Mouse (Mus musculus) lung, postnatal 0 days (tissue): ENCODE results near the gene Ap3d1. TPM values are rescaled to one million over a fixed set of nuclear protein-coding genes. Genes with fewer than 3 reads are reported as not detected.

ENCODE experiments used
- ATAC-seq: fragments of 200-750 bp; cut with Nextera tagmentation; 2 replicates; pipeline ENCODE4 v1.8.0; 2017; ENCODE audit warnings: moderate library complexity
- DNase-seq: peaks from one replicate; pipeline ENCODE4 v3.0.0-alpha.2; 2016; ENCODE audit warnings: low spot score
- H3K27ac ChIP-seq: fragments of 300-500 bp; sonication (generic); 2 replicates; pipeline ENCODE4 v1.5.1; 2014; ENCODE audit warnings: antibody characterized with exemption, mild to moderate bottlenecking, low read length, mixed read lengths
- H3K27me3 ChIP-seq: fragments of 300-500 bp; sonication (generic); replicated peaks from 2 replicates; pipeline ENCODE4 v1.6.1; 2014; ENCODE audit warnings: low read length, mixed read lengths; ENCODE audit not compliant: insufficient read depth
- H3K36me3 ChIP-seq: fragments of 300-500 bp; sonication (generic); 2 replicates; pipeline ENCODE4 v1.6.1; 2014; ENCODE audit warnings: low read length, mixed read lengths; ENCODE audit not compliant: insufficient read depth
- H3K4me1 ChIP-seq: fragments of 300-500 bp; sonication (generic); 2 replicates; pipeline ENCODE4 v1.6.1; 2014; ENCODE audit warnings: antibody characterized with exemption, low read depth, low read length, mixed read lengths; ENCODE audit not compliant: insufficient read depth
- H3K4me2 ChIP-seq: fragments of 300-500 bp; sonication (generic); replicated peaks from 2 replicates; pipeline ENCODE4 v1.6.1; 2014; ENCODE audit warnings: low read depth, mild to moderate bottlenecking, low read length, moderate library complexity, mixed read lengths
- H3K4me3 ChIP-seq: fragments of 300-500 bp; sonication (generic); 2 replicates; pipeline ENCODE4 v1.5.1; 2014; ENCODE audit warnings: low read depth, low read length
- H3K9ac ChIP-seq: fragments of 300-500 bp; sonication (generic); replicated peaks from 2 replicates; pipeline ENCODE4 v1.6.1; 2014; ENCODE audit warnings: low read depth, mild to moderate bottlenecking
- H3K9me3 ChIP-seq: fragments of 300-500 bp; sonication (generic); 2 replicates; pipeline ENCODE4 v1.6.1; 2016; ENCODE audit warnings: low read length, mixed read lengths
- CTCF ChIP-seq: IDR thresholded peaks from 2 replicates; pipeline ENCODE4 v1.5.1; 2016; ENCODE audit warnings: antibody characterized with exemption, mild to moderate bottlenecking
- EP300 ChIP-seq: IDR thresholded peaks from 2 replicates; pipeline ENCODE4 v1.6.1; 2016; ENCODE audit warnings: antibody characterized with exemption, mild to moderate bottlenecking, control low read depth
- WGBS: fragments of 180-500 bp; shearing (Covaris S2); extraction: QIAGEN DNeasy Blood & Tissue Kit; methylation state at CpG from one replicate; pipeline ENCODE4 v1.1.7; 2014; 5-methylcytosine and 5-hydroxymethylcytosine counted together
- polyA plus RNA-seq: library from polyadenylated mRNA; unstranded; fragments of >200 nt; fragmentation: Nextera tagmentation; extraction: Ambion mirVana; gene quantifications from 2 replicates; pipeline ENCODE4 v1.2.1, GENCODE M21; 2015

The Ap3d1 gene
- polyA plus RNA-seq, 1 experiment from 2014 or later, result 49.3 TPM

GRCm38 (mm10) chr10:80664197-80665015 lies 77.7 kb downstream of the Ap3d1 start:
- H3K9ac ChIP-seq, result no peak overlapping the region

GRCm38 (mm10) chr10:80663485-80664196 lies 78.4 kb downstream of the Ap3d1 start:
- no peak overlapping the region for H3K9ac ChIP-seq
- peaks cover 22% of the 10 kb centered on the region for H3K36me3 ChIP-seq
- H3K9me3 ChIP-seq, result no peaks in the 10 kb centered on the region
- peak overlapping the region; percentile 94 for H3K27ac ChIP-seq
- H3K4me2 ChIP-seq, result no peak overlapping the region
- TF ChIP-seq EP300 (no peak), CTCF (no peak)
- ATAC-seq (no peak), DNase-seq (peak; percentile 42)
- no peak overlapping the region for H3K4me3 ChIP-seq
- no peaks in the 10 kb centered on the region for H3K27me3 ChIP-seq
- peaks cover 23% of the 10 kb centered on the region; the same call in 1 of the 2 replicates for H3K4me1 ChIP-seq
- 24% methylated on average over 5 of the region's 5 CpGs for WGBS

More at GRCm38 (mm10) chr10:80664197-80665015, 77.7 kb downstream of the Ap3d1 start:
- Histone ChIP-seq H3K27me3 (no peaks in the 10 kb centered on the region), H3K36me3 (peaks cover 30% of the 10 kb centered on the region), H3K27ac (peak overlapping the region; percentile 94), H3K9me3 (no peaks in the 10 kb centered on the region), H3K4me1 (peaks cover 23% of the 10 kb centered on the region; the same call in 1 of the 2 replicates), H3K4me3 (peak overlapping the region; percentile 8; the same call in 1 of the 2 replicates), H3K4me2 (peak overlapping the region; percentile 33)
- DNase-seq (peak; percentile 97), ATAC-seq (peak; percentile 92)
- TF ChIP-seq EP300 (peak; percentile 91), CTCF (peak; percentile 34)
- 6% methylated on average over 16 of the region's 16 CpGs for WGBS

DNA sequence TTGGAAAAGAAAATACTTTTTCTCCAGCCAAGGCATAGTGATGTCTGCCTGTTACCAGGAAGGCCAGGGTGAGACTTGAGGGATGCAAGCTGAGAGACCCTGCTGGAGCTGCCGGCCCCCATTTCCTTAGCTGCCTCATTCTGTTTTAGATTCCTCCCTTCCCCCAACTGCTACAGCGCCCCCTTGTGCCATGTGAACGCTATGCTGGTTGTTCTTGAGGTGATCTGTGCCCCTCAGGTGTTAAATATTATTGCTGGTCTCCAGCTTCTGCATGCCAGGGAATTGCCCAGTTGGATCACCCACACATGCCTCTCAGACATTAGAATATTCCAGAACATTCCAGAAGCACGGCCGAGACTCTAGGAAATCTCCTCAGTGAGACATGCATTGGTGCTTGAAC lies 80.9 kb downstream of the Ap3d1 start:
- ATAC-seq (no peak), DNase-seq (peak; percentile 72)
- no peak overlapping the region for H3K9ac ChIP-seq
- no peak overlapping the region for H3K4me2 ChIP-seq
- no peaks in the 10 kb centered on the region for H3K27me3 ChIP-seq
- H3K4me3 ChIP-seq, result no peak overlapping the region
- H3K27ac ChIP-seq, result no peak overlapping the region; the same call in 1 of the 2 replicates
- WGBS, result 25% methylated on average over 5 of the region's 5 CpGs
- H3K36me3 ChIP-seq, result no peaks in the 10 kb centered on the region
- H3K9me3 ChIP-seq, result no peaks in the 10 kb centered on the region
- H3K4me1 ChIP-seq, result peaks cover 22% of the 10 kb centered on the region; the same call in 1 of the 2 replicates
- TF ChIP-seq CTCF, result peak; percentile 83
- peak; percentile 57 for TF ChIP-seq EP300

DNA sequence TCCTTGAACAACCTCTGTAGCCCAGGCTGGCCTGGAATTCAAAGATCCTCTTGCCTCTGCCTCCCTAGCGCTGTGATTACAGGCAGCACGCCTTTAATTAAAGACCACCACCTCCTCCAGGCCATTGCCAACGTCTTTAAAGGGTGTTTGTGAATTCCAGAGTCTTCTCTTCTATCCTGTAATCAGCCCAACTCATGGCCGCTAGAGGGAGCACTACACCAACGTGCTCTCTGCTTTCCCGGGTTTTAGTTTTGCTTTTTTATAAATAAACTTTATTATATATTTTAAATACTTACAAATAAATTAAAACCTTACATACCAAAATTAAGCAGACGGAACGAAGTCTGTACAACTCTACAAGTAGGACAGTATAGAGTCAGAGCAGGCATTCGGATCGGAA lies 82.9 kb downstream of the Ap3d1 start:
- H3K27me3 ChIP-seq, result no peaks in the 10 kb centered on the region
- 9% methylated on average over 10 of the region's 10 CpGs for WGBS
- peak overlapping the region; percentile 14; the same call in 1 of the 2 replicates for H3K4me3 ChIP-seq
- TF ChIP-seq CTCF, result peak; percentile 78
- no peak for TF ChIP-seq EP300
- H3K4me2 ChIP-seq, result peak overlapping the region; percentile 39
- ATAC-seq (no peak), DNase-seq (peak; percentile 85)
- peaks cover 16% of the 10 kb centered on the region; the same call in 1 of the 2 replicates for H3K4me1 ChIP-seq
- no peak overlapping the region for H3K9ac ChIP-seq
- H3K9me3 ChIP-seq, result no peaks in the 10 kb centered on the region
- H3K36me3 ChIP-seq, result no peaks in the 10 kb centered on the region
- H3K27ac ChIP-seq, result no peak overlapping the region

DNA sequence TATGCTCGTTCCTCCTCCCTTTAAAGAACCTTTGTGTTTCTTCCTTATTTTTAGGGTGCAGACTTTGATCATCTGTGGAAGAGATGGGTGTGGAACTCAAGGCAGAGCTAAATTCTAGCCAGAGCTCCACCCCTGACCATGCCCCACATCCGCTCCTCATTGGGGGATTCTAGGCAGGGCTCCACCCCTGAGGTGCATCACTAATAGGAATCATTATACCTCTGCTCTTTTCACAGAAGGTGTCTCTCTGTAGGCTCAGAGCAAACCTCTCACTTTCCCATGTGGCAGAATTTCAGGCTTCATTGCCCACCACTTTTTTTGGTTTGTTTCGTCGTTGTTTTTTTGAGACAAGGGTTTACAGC lies 83.2 kb downstream of the Ap3d1 start:
- Histone ChIP-seq H3K4me2 (no peak overlapping the region), H3K36me3 (no peaks in the 10 kb centered on the region), H3K4me1 (peaks cover 12% of the 10 kb centered on the region; the same call in 1 of the 2 replicates), H3K4me3 (no peak overlapping the region), H3K9ac (no peak overlapping the region), H3K27ac (no peak overlapping the region), H3K27me3 (no peaks in the 10 kb centered on the region), H3K9me3 (no peaks in the 10 kb centered on the region)
- ATAC-seq (no peak), DNase-seq (no peak)
- TF ChIP-seq CTCF (no peak), EP300 (no peak)
- 60% methylated on average over 4 of the region's 4 CpGs for WGBS

GRCm38 (mm10) chr10:80658194-80658840 lies 83.7 kb downstream of the Ap3d1 start:
- no peak overlapping the region for H3K4me2 ChIP-seq
- TF ChIP-seq EP300 (no peak), CTCF (no peak)
- no peak for DNase-seq
- H3K27ac ChIP-seq, result no peak overlapping the region
- no peak overlapping the region for H3K4me3 ChIP-seq
- H3K27me3 ChIP-seq, result no peaks in the 10 kb centered on the region
- H3K36me3 ChIP-seq, result no peaks in the 10 kb centered on the region
- peaks cover 8% of the 10 kb centered on the region; the same call in 1 of the 2 replicates for H3K4me1 ChIP-seq
- no peaks in the 10 kb centered on the region for H3K9me3 ChIP-seq
- H3K9ac ChIP-seq, result no peak overlapping the region
- ATAC-seq, result no peak
- 88% methylated on average over 14 of the region's 14 CpGs for WGBS

Other genes with a start within 250 kb of the Ap3d1 start
- not detected in 2 replicates for gene Onecut3, start 247.4 kb downstream of the Ap3d1 start, polyA plus RNA-seq
- gene Atp8b3, start 203.1 kb downstream of the Ap3d1 start, polyA plus RNA-seq, result 0.04 and 0.10 TPM in 2 replicates
- 12.9 TPM in 2 replicates for gene Rexo1, start 180.7 kb downstream of the Ap3d1 start, polyA plus RNA-seq
- gene Klf16, start 164.9 kb downstream of the Ap3d1 start, polyA plus RNA-seq, result 7.1 and 7.2 TPM in 2 replicates
- 105 and 106 TPM in 2 replicates for gene Abhd17a, start 151.9 kb downstream of the Ap3d1 start, polyA plus RNA-seq
- gene Scamp4, start 139.4 kb downstream of the Ap3d1 start, polyA plus RNA-seq, result 56.9 and 59.3 TPM in 2 replicates
- 3.5 and 4.8 TPM in 2 replicates for gene Adat3, start 139.4 kb downstream of the Ap3d1 start, polyA plus RNA-seq
- gene Gm49322, start 136.2 kb downstream of the Ap3d1 start, polyA plus RNA-seq, result 0.98 and 1.1 TPM in 2 replicates
- gene Csnk1g2, start 119.4 kb downstream of the Ap3d1 start, polyA plus RNA-seq, result 97.7 and 111 TPM in 2 replicates
- gene Btbd2, start 85.2 kb downstream of the Ap3d1 start, polyA plus RNA-seq, result 41.7 and 42.9 TPM in 2 replicates
- 92.2 and 103 TPM in 2 replicates for gene Mknk2, start 64.2 kb downstream of the Ap3d1 start, polyA plus RNA-seq
- 32.6 and 37.0 TPM in 2 replicates for gene Mob3a, start 40.3 kb downstream of the Ap3d1 start, polyA plus RNA-seq
- gene Izumo4, start 40.1 kb downstream of the Ap3d1 start, polyA plus RNA-seq, result 28.7 and 28.8 TPM in 2 replicates
- 7.4 and 9.6 TPM in 2 replicates for gene Dot1l, start 12.9 kb upstream of the Ap3d1 start, polyA plus RNA-seq
- gene Sf3a2, start 55.9 kb upstream of the Ap3d1 start, polyA plus RNA-seq, result 27.0 and 29.4 TPM in 2 replicates
- gene Plekhj1, start 56.4 kb upstream of the Ap3d1 start, polyA plus RNA-seq, result 59.9 and 69.1 TPM in 2 replicates
- gene Amh, start 63.0 kb upstream of the Ap3d1 start, polyA plus RNA-seq, result 0.07 TPM in 1 of 2 replicates, not detected in the other
- gene Jsrp1, start 71.2 kb upstream of the Ap3d1 start, polyA plus RNA-seq, result 0.25 TPM in 1 of 2 replicates, not detected in the other
- gene Oaz1, start 84.4 kb upstream of the Ap3d1 start, polyA plus RNA-seq, result 1,344 and 1,416 TPM in 2 replicates
- gene Lingo3, start 101.8 kb upstream of the Ap3d1 start, polyA plus RNA-seq, result not detected in 2 replicates
- gene Lsm7, start 112.9 kb upstream of the Ap3d1 start, polyA plus RNA-seq, result 129 and 138 TPM in 2 replicates
- gene Sppl2b, start 113.0 kb upstream of the Ap3d1 start, polyA plus RNA-seq, result 26.5 and 26.8 TPM in 2 replicates
- 0.04 TPM in 1 of 2 replicates, not detected in the other for gene Tmprss9, start 129.6 kb upstream of the Ap3d1 start, polyA plus RNA-seq
- 211 and 233 TPM in 2 replicates for gene Timm13, start 158.7 kb upstream of the Ap3d1 start, polyA plus RNA-seq
- gene Lmnb2, start 176.0 kb upstream of the Ap3d1 start, polyA plus RNA-seq, result 6.9 and 7.3 TPM in 2 replicates
- 131 and 145 TPM in 2 replicates for gene Gadd45b, start 187.8 kb upstream of the Ap3d1 start, polyA plus RNA-seq